Mouse (Mus musculus): ENCODE measurements around the gene Rapgef1. TPM values are rescaled to one million over a fixed set of nuclear protein-coding genes. Genes with fewer than 3 reads are reported as not detected.

The Rapgef1 gene
- total and polyA plus RNA-seq, 3 experiments: 86.5 to 185 (median 170) TPM

GRCm38 (mm10) chr2:29633782-29634181, 14.3 kb downstream of the Rapgef1 start:
- Histone ChIP-seq H3K9me3 (replicated peaks; ENCODE audit: low read length) (no peaks in the 10 kb centered on the region), H3K27ac (ENCODE audit: insufficient read depth, low read depth) (0 out of 2 replicates have a peak overlapping the region, but pooled peaks have one; percentile 97), H3K4me2 (ENCODE audit: insufficient read depth, low read depth, poor library complexity, severe bottlenecking) (no peak overlapping the region), H3K9ac (ENCODE audit: insufficient read depth, low read depth) (peak overlapping the region; percentile 54; the same call in 1 of the 2 replicates), H3K4me1 (ENCODE audit: control insufficient read depth in 1 of 2, insufficient read depth in 2 of 2) (peaks cover 64 to 96% of the 10 kb centered on the region in 2 experiments), H3K27me3 (replicated peaks) (no peaks in the 10 kb centered on the region), H3K36me3 (replicated peaks in 1 of 2; ENCODE audit: control insufficient read depth in 1 of 2, insufficient read depth in 1 of 2, low read length in 1 of 2) (peaks cover 9 to 65% of the 10 kb centered on the region in 2 experiments), H3K4me3 (replicated peaks in 1 of 3; ENCODE audit: low read depth in 2 of 3, low read length in 2 of 3, poor library complexity in 1 of 3) (no peak overlapping the region), H3K79me2 (replicated peaks; ENCODE audit: control insufficient read depth, extremely low read depth, insufficient read depth, poor library complexity, severe bottlenecking) (peaks cover 87% of the 10 kb centered on the region)
- in situ Hi-C loops (cut with MboI; ENCODE audit: low pct_ligation_motif_present, low pct_unique_long_range_greater_than_20kb, low sequenced_read_pairs): no loop called here
- dilution Hi-C loops (cut with MboI; ENCODE audit: extremely low pct_ligation_motif_present, extremely low pct_unique_long_range_greater_than_20kb, low sequenced_read_pairs): no loop called here
- no peak for TF ChIP-seq ZC3H11A (IDR thresholded peaks at IDR 0.05; ENCODE audit: low read depth, low read length)
- no peak for TF ChIP-seq GABPA (IDR thresholded peaks at IDR 0.05; ENCODE audit: insufficient replicate concordance, low read depth, low read length)
- no peak for TF ChIP-seq CTCF (conservative IDR thresholded peaks at IDR 0.05 in 1 of 2, IDR thresholded peaks at IDR 0.05 in 1 of 2; ENCODE audit: low read depth in 2 of 2, low read length in 2 of 2)
- no peak for TF ChIP-seq MXI1 (IDR thresholded peaks at IDR 0.05; ENCODE audit: low read depth, low read length)
- TF ChIP-seq ZKSCAN1 (IDR thresholded peaks at IDR 0.05; ENCODE audit: borderline replicate concordance, low read depth, low read length): no peak
- no peak for TF ChIP-seq BHLHE40 (IDR thresholded peaks at IDR 0.05; ENCODE audit: low read depth, low read length)
- no peak for TF ChIP-seq ETS1 (conservative IDR thresholded peaks at IDR 0.05; ENCODE audit: low read depth, low read length)
- DNase-seq (ENCODE audit: extremely low read depth): no peak

GRCm38 (mm10) chr2:29634541-29634940, 15.0 kb downstream of the Rapgef1 start:
- H3K9ac ChIP-seq (ENCODE audit: insufficient read depth, low read depth): no peak overlapping the region
- H3K27ac ChIP-seq (ENCODE audit: insufficient read depth, low read depth): peak overlapping the region; percentile 39
- in situ Hi-C loops (cut with MboI; ENCODE audit: low pct_ligation_motif_present, low pct_unique_long_range_greater_than_20kb, low sequenced_read_pairs) (no loop called here), dilution Hi-C loops (cut with MboI; ENCODE audit: extremely low pct_ligation_motif_present, extremely low pct_unique_long_range_greater_than_20kb, low sequenced_read_pairs) (no loop called here)
- H3K4me1 ChIP-seq (ENCODE audit: control insufficient read depth in 1 of 2, insufficient read depth in 2 of 2): peaks cover 68 to 97% of the 10 kb centered on the region in 2 experiments
- H3K79me2 ChIP-seq (replicated peaks; ENCODE audit: control insufficient read depth, extremely low read depth, insufficient read depth, poor library complexity, severe bottlenecking): peaks cover 94% of the 10 kb centered on the region
- no peaks in the 10 kb centered on the region for H3K9me3 ChIP-seq (replicated peaks; ENCODE audit: low read length)
- DNase-seq (ENCODE audit: extremely low read depth): no peak
- TF ChIP-seq JUND (conservative IDR thresholded peaks at IDR 0.05; ENCODE audit: low read depth, low read length): no peak
- TF ChIP-seq IRF4 (IDR thresholded peaks at IDR 0.05; ENCODE audit: low read depth, low read length): no peak
- H3K36me3 ChIP-seq (replicated peaks in 1 of 2; ENCODE audit: control insufficient read depth in 1 of 2, insufficient read depth in 1 of 2, low read length in 1 of 2): peaks cover 9 to 72% of the 10 kb centered on the region in 2 experiments
- peak overlapping the region in 1 of 3 experiments; percentile 3 for H3K4me3 ChIP-seq (replicated peaks in 1 of 3; ENCODE audit: low read depth in 2 of 3, low read length in 2 of 3, poor library complexity in 1 of 3)
- H3K27me3 ChIP-seq (replicated peaks): no peaks in the 10 kb centered on the region
- H3K4me2 ChIP-seq (ENCODE audit: insufficient read depth, low read depth, poor library complexity, severe bottlenecking): no peak overlapping the region

GRCm38 (mm10) chr2:29635966-29636507, 16.5 kb downstream of the Rapgef1 start:
- Histone ChIP-seq H3K4me1 (ENCODE audit: control insufficient read depth in 1 of 2, insufficient read depth in 2 of 2) (peaks cover 67 to 95% of the 10 kb centered on the region in 2 experiments), H3K79me2 (replicated peaks; ENCODE audit: control insufficient read depth, extremely low read depth, insufficient read depth, poor library complexity, severe bottlenecking) (peaks cover 93% of the 10 kb centered on the region), H3K36me3 (replicated peaks in 1 of 2; ENCODE audit: control insufficient read depth in 1 of 2, insufficient read depth in 1 of 2, low read length in 1 of 2) (peaks cover 16 to 71% of the 10 kb centered on the region in 2 experiments), H3K27ac (ENCODE audit: insufficient read depth, low read depth) (peak overlapping the region; percentile 47; the same call in 1 of the 2 replicates), H3K4me3 (replicated peaks in 1 of 3; ENCODE audit: low read depth in 2 of 3, low read length in 2 of 3, poor library complexity in 1 of 3) (no peak overlapping the region), H3K9me3 (replicated peaks; ENCODE audit: low read length) (no peaks in the 10 kb centered on the region), H3K27me3 (replicated peaks) (no peaks in the 10 kb centered on the region), H3K4me2 (ENCODE audit: insufficient read depth, low read depth, poor library complexity, severe bottlenecking) (no peak overlapping the region), H3K9ac (ENCODE audit: insufficient read depth, low read depth) (no peak overlapping the region)
- dilution Hi-C loops (cut with MboI; ENCODE audit: extremely low pct_ligation_motif_present, extremely low pct_unique_long_range_greater_than_20kb, low sequenced_read_pairs) (no loop called here), in situ Hi-C loops (cut with MboI; ENCODE audit: low pct_ligation_motif_present, low pct_unique_long_range_greater_than_20kb, low sequenced_read_pairs) (no loop called here)
- no peak for TF ChIP-seq MEF2A (IDR thresholded peaks at IDR 0.05; ENCODE audit: borderline replicate concordance, low read depth, low read length)
- TF ChIP-seq NRF1 (IDR thresholded peaks at IDR 0.05; ENCODE audit: low read depth, low read length): no peak
- no peak for TF ChIP-seq MAFK (IDR thresholded peaks at IDR 0.05; ENCODE audit: insufficient replicate concordance, low read length)
- no peak for TF ChIP-seq ZKSCAN1 (IDR thresholded peaks at IDR 0.05; ENCODE audit: borderline replicate concordance, low read depth, low read length)
- TF ChIP-seq E2F4 (IDR thresholded peaks at IDR 0.05; ENCODE audit: insufficient replicate concordance, low read depth, low read length): no peak
- TF ChIP-seq JUND (conservative IDR thresholded peaks at IDR 0.05; ENCODE audit: low read depth, low read length): no peak
- no peak for TF ChIP-seq TCF12 (IDR thresholded peaks at IDR 0.05; ENCODE audit: low read depth, low read length)
- no peak for TF ChIP-seq TBP (conservative IDR thresholded peaks at IDR 0.05; ENCODE audit: low read depth, low read length)
- no peak for TF ChIP-seq ELF1 (IDR thresholded peaks at IDR 0.05; ENCODE audit: low read depth, low read length)
- no peak for TF ChIP-seq EP300 (IDR thresholded peaks at IDR 0.05; ENCODE audit: low read length)
- no peak for TF ChIP-seq ZC3H11A (IDR thresholded peaks at IDR 0.05; ENCODE audit: low read depth, low read length)
- no peak for TF ChIP-seq MXI1 (IDR thresholded peaks at IDR 0.05; ENCODE audit: low read depth, low read length)
- TF ChIP-seq RCOR1 (conservative IDR thresholded peaks at IDR 0.05; ENCODE audit: low read depth, low read length): no peak
- no peak for TF ChIP-seq SIN3A (IDR thresholded peaks at IDR 0.05; ENCODE audit: low read length)
- no peak for TF ChIP-seq CHD2 (IDR thresholded peaks at IDR 0.05; ENCODE audit: low read length)
- TF ChIP-seq CTCF (conservative IDR thresholded peaks at IDR 0.05 in 1 of 2, IDR thresholded peaks at IDR 0.05 in 1 of 2; ENCODE audit: low read depth in 2 of 2, low read length in 2 of 2): no peak
- no peak for TF ChIP-seq UBTF (IDR thresholded peaks at IDR 0.05; ENCODE audit: low read depth, low read length)
- no peak for TF ChIP-seq ETS1 (conservative IDR thresholded peaks at IDR 0.05; ENCODE audit: low read depth, low read length)
- no peak for TF ChIP-seq ZNF384 (IDR thresholded peaks at IDR 0.05; ENCODE audit: low read depth, low read length)
- DNase-seq (ENCODE audit: extremely low read depth): no peak

All from CH12.LX (cell line).